Mouse (Mus musculus): ENCODE data around the gene Smagp. TPM values are rescaled to one million over a fixed set of nuclear protein-coding genes. Genes with fewer than 3 reads are reported as not detected.
"Not testable (repeated sequence)": the region's sequence is repeated elsewhere in the genome, so short reads cannot be mapped to it uniquely, and the experiment has no call there.

Gene Smagp
- polyA plus RNA-seq, 1 experiment from 2014 or later: 47.9 TPM

GRCm38 (mm10) chr15:100612432-100612831 lies 24.3 kb downstream of the Smagp start:
- no peak overlapping the region for H3K4me2 ChIP-seq (ENCODE audit: low read depth, low read length)
- no peak overlapping the region for H3K27ac ChIP-seq (ENCODE audit: low read length)
- WGBS: 70% methylated on average over 2 of the region's 2 CpGs
- no peaks in the 10 kb centered on the region for H3K36me3 ChIP-seq (ENCODE audit: control insufficient read depth, insufficient read depth, low read length)
- H3K4me1 ChIP-seq (ENCODE audit: control insufficient read depth, insufficient read depth, low read length): peaks cover 17% of the 10 kb centered on the region
- ATAC-seq: no peak
- H3K9ac ChIP-seq (ENCODE audit: low read depth, low read length): no peak overlapping the region
- no peaks in the 10 kb centered on the region for H3K27me3 ChIP-seq (replicated peaks; ENCODE audit: control insufficient read depth, insufficient read depth, low read length)
- H3K4me3 ChIP-seq (ENCODE audit: low read length): no peak overlapping the region
- no peaks in the 10 kb centered on the region for H3K9me3 ChIP-seq (ENCODE audit: control insufficient read depth, low read length)

- H3K27ac ChIP-seq (ENCODE audit: low read length): no peak overlapping the region
- H3K36me3 ChIP-seq (ENCODE audit: control insufficient read depth, insufficient read depth, low read length): no peaks in the 10 kb centered on the region
- WGBS: 75% methylated on average over 7 of the region's 7 CpGs
- H3K4me1 ChIP-seq (ENCODE audit: control insufficient read depth, insufficient read depth, low read length): peaks cover 17% of the 10 kb centered on the region
- ATAC-seq: no peak
- no peak overlapping the region for H3K4me3 ChIP-seq (ENCODE audit: low read length)
- H3K27me3 ChIP-seq (replicated peaks; ENCODE audit: control insufficient read depth, insufficient read depth, low read length): no peaks in the 10 kb centered on the region
- no peak overlapping the region for H3K4me2 ChIP-seq (ENCODE audit: low read depth, low read length)
- no peaks in the 10 kb centered on the region for H3K9me3 ChIP-seq (ENCODE audit: control insufficient read depth, low read length)
- H3K9ac ChIP-seq (ENCODE audit: low read depth, low read length): no peak overlapping the region
Observed at GRCm38 (mm10) chr15:100611951-100612350, 24.8 kb downstream of the Smagp start.

GRCm38 (mm10) chr15:100606677-100607076 lies 30.1 kb downstream of the Smagp start:
- WGBS: 93% methylated on average over 8 of the region's 8 CpGs
- not testable (repeated sequence) for H3K9ac ChIP-seq (ENCODE audit: low read depth, low read length); H3K4me3 ChIP-seq (ENCODE audit: low read length)

GRCm38 (mm10) chr15:100601669-100602068 lies 35.1 kb downstream of the Smagp start:
- no peak for ATAC-seq
- Histone ChIP-seq H3K4me3 (ENCODE audit: low read length) (no peak overlapping the region), H3K9me3 (ENCODE audit: control insufficient read depth, low read length) (no peaks in the 10 kb centered on the region), H3K27me3 (replicated peaks; ENCODE audit: control insufficient read depth, insufficient read depth, low read length) (peaks cover 4% of the 10 kb centered on the region; the same call in 1 of the 2 replicates), H3K4me2 (ENCODE audit: low read depth, low read length) (no peak overlapping the region), H3K9ac (ENCODE audit: low read depth, low read length) (no peak overlapping the region), H3K36me3 (ENCODE audit: control insufficient read depth, insufficient read depth, low read length) (no peaks in the 10 kb centered on the region), H3K4me1 (ENCODE audit: control insufficient read depth, insufficient read depth, low read length) (peaks cover 14% of the 10 kb centered on the region; the same call in 1 of the 2 replicates), H3K27ac (ENCODE audit: low read length) (no peak overlapping the region)
- 50% methylated on average over 3 of the region's 3 CpGs for WGBS

More at GRCm38 (mm10) chr15:100606677-100607076, 30.1 kb downstream of the Smagp start:
- ATAC-seq; H3K27ac ChIP-seq (ENCODE audit: low read length); H3K9me3 ChIP-seq (ENCODE audit: control insufficient read depth, low read length); H3K4me1 ChIP-seq (ENCODE audit: control insufficient read depth, insufficient read depth, low read length); H3K36me3 ChIP-seq (ENCODE audit: control insufficient read depth, insufficient read depth, low read length); H3K4me2 ChIP-seq (ENCODE audit: low read depth, low read length); H3K27me3 ChIP-seq (replicated peaks; ENCODE audit: control insufficient read depth, insufficient read depth, low read length): not testable (repeated sequence)

- ATAC-seq: no peak
- Histone ChIP-seq H3K4me3 (ENCODE audit: low read length) (peak overlapping the region; percentile 90), H3K27ac (ENCODE audit: low read length) (no peak overlapping the region), H3K4me1 (ENCODE audit: control insufficient read depth, insufficient read depth, low read length) (peaks cover 14% of the 10 kb centered on the region; the same call in 1 of the 2 replicates), H3K9me3 (ENCODE audit: control insufficient read depth, low read length) (no peaks in the 10 kb centered on the region), H3K27me3 (replicated peaks; ENCODE audit: control insufficient read depth, insufficient read depth, low read length) (peaks cover 4% of the 10 kb centered on the region; the same call in 1 of the 2 replicates), H3K9ac (ENCODE audit: low read depth, low read length) (peak overlapping the region; percentile 89; the same call in 1 of the 2 replicates), H3K4me2 (ENCODE audit: low read depth, low read length) (peak overlapping the region; percentile 99), H3K36me3 (ENCODE audit: control insufficient read depth, insufficient read depth, low read length) (no peaks in the 10 kb centered on the region)
- 27% methylated on average over 21 of the region's 21 CpGs for WGBS
Observed at GRCm38 (mm10) chr15:100600696-100601272, 36.0 kb downstream of the Smagp start.

- H3K27ac ChIP-seq (ENCODE audit: low read length): no peak overlapping the region
- H3K27me3 ChIP-seq (replicated peaks; ENCODE audit: control insufficient read depth, insufficient read depth, low read length): peaks cover 4% of the 10 kb centered on the region; the same call in 1 of the 2 replicates
- H3K36me3 ChIP-seq (ENCODE audit: control insufficient read depth, insufficient read depth, low read length): no peaks in the 10 kb centered on the region
- peak overlapping the region; percentile 99 for H3K4me2 ChIP-seq (ENCODE audit: low read depth, low read length)
- H3K9me3 ChIP-seq (ENCODE audit: control insufficient read depth, low read length): no peaks in the 10 kb centered on the region
- peak; percentile 65 for ATAC-seq
- peaks cover 14% of the 10 kb centered on the region; the same call in 1 of the 2 replicates for H3K4me1 ChIP-seq (ENCODE audit: control insufficient read depth, insufficient read depth, low read length)
- peak overlapping the region; percentile 89 for H3K9ac ChIP-seq (ENCODE audit: low read depth, low read length)
- H3K4me3 ChIP-seq (ENCODE audit: low read length): peak overlapping the region; percentile 90
- 2% methylated on average over 27 of the region's 35 CpGs for WGBS
Observed at GRCm38 (mm10) chr15:100600047-100600695, 36.6 kb downstream of the Smagp start.

GRCm38 (mm10) chr15:100599276-100600046 lies 37.3 kb downstream of the Smagp start, which contains the start of gene Pou6f1:
Gene Pou6f1, minus strand, starts transcription at chr15:100599984.
- Histone ChIP-seq H3K27me3 (replicated peaks; ENCODE audit: control insufficient read depth, insufficient read depth, low read length) (peaks cover 4% of the 10 kb centered on the region; the same call in 1 of the 2 replicates), H3K36me3 (ENCODE audit: control insufficient read depth, insufficient read depth, low read length) (no peaks in the 10 kb centered on the region), H3K4me2 (ENCODE audit: low read depth, low read length) (peak within 1 kb of the TSS; percentile 99), H3K27ac (ENCODE audit: low read length) (no peak within 1 kb of the TSS), H3K4me1 (ENCODE audit: control insufficient read depth, insufficient read depth, low read length) (peaks cover 11% of the 10 kb centered on the region; the same call in 1 of the 2 replicates), H3K4me3 (ENCODE audit: low read length) (peak within 1 kb of the TSS; percentile 90), H3K9ac (ENCODE audit: low read depth, low read length) (peak within 1 kb of the TSS; percentile 89), H3K9me3 (ENCODE audit: control insufficient read depth, low read length) (no peaks in the 10 kb centered on the region)
- ATAC-seq: peak; percentile 55
- WGBS: under 1% methylated on average over 57 of the region's 76 CpGs

- H3K4me1 ChIP-seq (ENCODE audit: control insufficient read depth, insufficient read depth, low read length): peaks cover 10% of the 10 kb centered on the region; the same call in 1 of the 2 replicates
- 0 out of 2 replicates have a peak, but pooled peaks have one; percentile 32 for ATAC-seq
- H3K4me3 ChIP-seq (ENCODE audit: low read length): peak overlapping the region; percentile 90
- no peaks in the 10 kb centered on the region for H3K9me3 ChIP-seq (ENCODE audit: control insufficient read depth, low read length)
- H3K9ac ChIP-seq (ENCODE audit: low read depth, low read length): peak overlapping the region; percentile 89
- peak overlapping the region; percentile 99 for H3K4me2 ChIP-seq (ENCODE audit: low read depth, low read length)
- no peak overlapping the region for H3K27ac ChIP-seq (ENCODE audit: low read length)
- under 1% methylated on average over 12 of the region's 12 CpGs for WGBS
- H3K36me3 ChIP-seq (ENCODE audit: control insufficient read depth, insufficient read depth, low read length): no peaks in the 10 kb centered on the region
- peaks cover 4% of the 10 kb centered on the region; the same call in 1 of the 2 replicates for H3K27me3 ChIP-seq (replicated peaks; ENCODE audit: control insufficient read depth, insufficient read depth, low read length)
Observed at GRCm38 (mm10) chr15:100598883-100599275, 37.9 kb downstream of the Smagp start.

All from intestine, embryonic 16.5 days (tissue).